Mouse (Mus musculus) heart, postnatal 0 days (tissue): ENCODE results near the gene Tcf3.

Experiments used
- CTCF ChIP-seq: IDR thresholded peaks from 2 replicates; pipeline ENCODE4 v1.5.1; 2016; ENCODE audit warnings: antibody characterized with exemption, control low read depth, low read depth
- EP300 ChIP-seq: IDR thresholded peaks from 2 replicates; pipeline ENCODE4 v1.6.1; 2016; ENCODE audit warnings: antibody characterized with exemption, low read depth

DNA sequence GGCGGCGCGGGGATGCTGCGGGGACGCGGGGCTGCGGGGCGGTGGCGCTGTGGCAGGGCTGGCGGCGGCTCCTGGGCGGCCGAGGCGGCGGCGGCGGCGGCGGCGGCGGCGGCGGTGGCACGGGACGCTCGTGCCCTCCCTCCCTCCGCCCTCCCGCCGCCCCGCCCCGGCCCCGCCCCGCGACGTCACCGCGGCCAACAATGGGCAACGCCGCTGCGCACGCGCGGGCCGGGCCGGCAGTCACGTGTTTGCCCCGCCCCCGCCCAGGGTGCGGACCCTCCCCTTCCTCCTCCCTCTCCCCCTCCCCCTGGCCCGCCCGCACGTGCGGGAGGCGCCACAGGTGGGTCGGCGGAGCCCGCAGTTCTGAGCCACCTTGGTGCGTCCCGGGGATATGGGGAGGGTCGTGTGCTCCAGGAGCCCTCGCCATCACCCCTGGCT lies 45.9 kb downstream of the Tcf3 start, which contains the start of gene Mex3d:
- TF ChIP-seq CTCF (peak; percentile 15; the same call in 1 of the 2 replicates), EP300 (no peak)
